Mouse (Mus musculus) adrenal gland, postnatal 14 days (tissue): ENCODE measurements at regions not wholly inside any gene's neighbourhood (a gene's known extent, or its start where the extent isn't known, plus 50 kb on each side); places are given as distances from the start of the nearest gene placed in this dataset.

ENCODE experiments used
- DNase-seq: peaks from one replicate; pipeline ENCODE4 v3.0.0; 2021; ENCODE audit warnings: mixed read lengths

DNA sequence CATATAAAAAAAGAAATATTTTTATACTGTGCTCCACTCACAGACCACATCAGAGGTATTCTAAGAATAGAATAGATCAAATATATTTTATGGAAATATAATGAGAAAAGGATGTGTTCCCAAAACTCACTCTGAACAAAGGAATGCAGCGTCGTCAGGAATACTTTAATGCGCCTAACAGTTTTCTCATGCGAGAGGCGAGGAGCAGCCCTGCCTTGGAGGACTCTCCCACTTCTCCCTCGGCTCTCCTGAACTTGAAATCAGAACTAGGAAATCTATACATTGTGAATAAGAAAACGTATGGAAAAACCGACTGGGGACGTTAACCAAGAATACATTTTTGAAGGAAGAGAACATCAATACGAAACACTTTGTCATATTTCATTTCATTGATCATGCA is 368.3 kb upstream of the Zeb2 start:
- DNase-seq = no peak

DNA sequence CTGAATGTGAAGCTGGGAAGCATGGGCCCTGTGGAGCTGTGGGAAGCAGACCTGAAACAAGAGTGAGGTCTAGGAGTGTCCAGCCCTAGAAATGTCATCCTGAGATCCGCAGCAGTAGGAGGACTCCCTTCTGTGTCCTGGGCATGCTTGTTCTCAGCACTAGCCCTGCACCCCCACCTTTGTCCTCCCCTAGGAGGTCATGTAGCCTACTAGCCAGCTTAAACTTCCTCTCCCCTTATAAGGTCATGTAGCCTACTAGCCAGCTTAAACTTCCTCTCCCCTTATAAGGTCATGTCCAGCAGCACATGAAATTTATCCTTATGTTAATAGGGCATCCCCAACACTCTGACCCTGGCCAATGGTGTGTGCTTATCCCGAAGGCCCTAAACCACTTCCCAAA is 363.5 kb upstream of the Zeb2 start:
- DNase-seq = no peak

- DNase-seq = no peak
Measured at GRCm38 (mm10) chr2:45475996-45476395, 358.8 kb upstream of the Zeb2 start.

- peak; percentile 5 for DNase-seq
Measured at GRCm38 (mm10) chr2:45464306-45464705, 347.1 kb upstream of the Zeb2 start.

DNA sequence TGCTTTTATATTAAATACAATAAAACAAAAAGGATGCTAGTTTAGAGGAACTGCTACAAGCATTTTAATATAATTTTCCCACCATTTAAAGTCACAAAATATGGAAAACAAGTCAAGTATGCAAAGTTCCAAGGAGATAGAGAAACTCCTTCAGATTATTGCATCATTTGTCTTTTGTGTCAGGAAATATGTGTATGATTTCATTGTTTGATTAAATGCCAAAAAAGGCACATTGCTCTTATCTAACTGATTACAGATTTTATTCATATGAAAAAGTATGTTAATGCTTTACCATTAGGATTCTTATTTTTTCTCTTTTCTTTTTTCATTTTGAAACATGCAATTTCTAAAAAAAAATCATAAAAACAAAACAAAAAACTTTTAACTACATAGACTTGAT is 342.2 kb upstream of the Zeb2 start:
- DNase-seq = no peak

GRCm38 (mm10) chr2:45454811-45455210 is 337.6 kb upstream of the Zeb2 start:
- no peak for DNase-seq

DNA sequence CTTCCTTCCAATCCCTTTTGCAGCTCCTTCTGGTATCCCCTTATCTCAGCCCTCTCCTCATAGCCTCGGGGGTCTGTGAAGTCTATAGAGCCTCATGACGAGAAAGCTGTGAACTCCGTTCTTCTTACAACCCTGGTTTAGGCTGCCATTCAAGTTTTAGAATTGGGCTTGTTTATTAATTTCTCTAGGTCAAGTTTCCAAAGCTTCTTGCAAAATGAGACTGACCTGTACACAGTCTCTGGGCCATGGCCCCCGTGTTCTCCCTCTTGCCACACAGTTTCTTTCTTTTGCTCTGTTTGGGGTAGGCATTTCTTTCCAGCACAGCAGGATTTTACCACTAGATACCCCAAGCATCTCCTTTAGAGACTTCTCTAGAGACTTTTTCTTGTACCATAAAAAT is 322.0 kb upstream of the Zeb2 start:
- peak; percentile 11 for DNase-seq

DNA sequence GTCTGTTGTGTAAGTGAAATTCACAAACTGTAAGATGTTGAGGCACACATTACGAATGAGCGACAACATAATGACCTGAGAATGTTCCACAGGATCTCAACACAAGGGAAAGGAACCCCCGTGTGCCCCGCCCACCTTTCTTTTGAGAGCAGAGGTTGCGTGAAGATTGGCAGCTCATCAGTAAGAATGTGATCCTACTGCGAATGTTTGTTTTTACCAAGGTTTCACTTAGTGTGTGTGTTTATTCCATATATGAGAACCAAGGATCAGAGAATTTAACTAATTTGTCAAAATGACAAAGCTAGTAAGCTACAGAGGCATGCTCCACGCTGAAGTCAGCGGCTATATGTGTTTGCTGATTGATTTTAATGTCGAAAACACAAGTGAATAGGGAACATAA is 321.5 kb upstream of the Zeb2 start:
- peak; percentile 7 for DNase-seq

GRCm38 (mm10) chr2:45435261-45435980 is 318.2 kb upstream of the Zeb2 start:
- peak; percentile 70 for DNase-seq

DNA sequence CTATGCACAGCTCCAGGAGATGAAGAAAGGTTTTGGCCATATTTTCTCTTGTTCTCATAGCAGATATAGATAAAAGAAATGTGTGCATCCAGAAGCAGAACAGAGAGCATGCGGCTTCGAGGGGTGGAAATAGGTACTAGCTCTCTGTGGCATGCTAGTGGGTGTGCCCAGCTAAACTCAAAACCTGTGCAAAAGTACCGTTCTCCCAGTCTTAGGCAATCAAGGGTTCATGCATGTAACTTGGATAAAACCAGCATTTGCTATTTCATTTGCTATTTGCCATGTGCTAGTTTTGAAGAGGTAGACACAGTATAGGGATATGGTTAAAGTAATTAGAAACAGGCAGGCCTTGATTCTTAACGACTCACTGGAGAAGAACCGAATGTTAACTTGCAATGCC is 317.6 kb upstream of the Zeb2 start:
- DNase-seq = no peak

DNA sequence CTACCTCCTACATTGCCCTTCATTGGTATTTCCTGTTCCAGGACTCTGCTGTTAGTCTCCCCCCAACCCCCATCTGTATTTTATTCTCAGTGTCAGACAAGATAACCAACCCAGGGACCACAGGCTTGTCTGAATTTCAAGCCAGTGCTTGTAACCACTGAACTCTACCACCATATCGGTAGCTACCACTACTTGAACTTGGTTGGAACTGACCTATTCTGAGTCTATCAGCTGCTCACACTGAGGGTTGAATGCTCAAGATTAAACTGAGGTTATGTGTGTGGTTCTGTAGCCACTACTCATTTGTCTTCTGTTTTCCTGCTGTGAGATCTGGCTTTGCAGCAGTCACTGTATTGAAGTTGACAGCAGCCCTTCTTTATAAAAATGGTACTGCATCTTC is 317.0 kb upstream of the Zeb2 start:
- no peak for DNase-seq

GRCm38 (mm10) chr2:45431366-45431765 is 314.2 kb upstream of the Zeb2 start:
- DNase-seq = no peak

DNA sequence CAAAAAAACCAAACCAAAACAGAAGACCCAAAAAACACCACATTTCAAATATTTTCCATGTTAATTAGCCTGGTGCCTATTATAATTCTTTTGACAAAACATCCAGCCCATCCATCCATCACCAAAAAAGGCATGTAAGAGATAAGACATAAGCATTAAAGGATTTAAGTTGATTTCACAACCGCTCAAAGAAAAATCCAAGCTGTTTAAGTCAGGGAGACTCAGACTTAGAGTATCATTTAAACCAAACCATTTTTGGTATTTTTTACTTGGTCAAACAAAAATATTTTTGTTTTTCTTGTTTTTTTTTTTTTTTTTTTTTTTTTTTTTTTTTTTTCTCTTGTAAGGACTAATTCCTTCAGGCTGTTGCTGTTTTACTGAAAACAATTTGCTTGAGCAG is 304.6 kb upstream of the Zeb2 start:
- no peak for DNase-seq

GRCm38 (mm10) chr2:45408136-45408535 is 290.9 kb upstream of the Zeb2 start:
- DNase-seq = no peak

DNA sequence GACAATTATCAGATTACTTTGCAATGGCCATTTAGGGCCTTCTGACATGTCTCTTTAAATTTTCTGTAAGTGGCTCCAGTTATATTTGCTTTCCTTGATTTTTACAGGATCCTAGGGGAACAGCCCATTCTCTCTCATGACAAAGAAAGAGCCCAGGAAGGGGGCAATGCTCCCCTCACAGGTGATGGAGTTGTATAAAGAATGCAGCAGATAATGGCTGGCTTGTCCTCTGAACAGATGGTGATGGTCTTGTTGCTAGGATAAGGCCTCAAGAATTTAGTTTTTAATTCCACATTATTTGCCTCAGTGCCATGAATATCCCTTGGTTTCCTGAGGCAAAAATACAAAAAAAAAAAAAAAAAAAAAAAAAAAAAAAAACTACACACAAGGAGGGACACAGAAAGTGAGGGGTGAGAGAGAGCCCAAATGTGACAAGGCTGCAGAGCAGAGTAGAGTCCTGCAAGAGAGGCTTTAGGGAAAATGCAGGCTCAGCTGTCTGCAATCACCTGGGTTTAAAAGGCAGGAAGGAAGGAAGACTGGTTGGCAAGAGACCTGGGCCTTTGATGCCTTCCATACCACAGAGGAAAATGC is 272.8 kb upstream of the Zeb2 start:
- no peak for DNase-seq

- DNase-seq = no peak
Measured at GRCm38 (mm10) chr2:45371268-45371667, 254.1 kb upstream of the Zeb2 start.

GRCm38 (mm10) chr2:45370615-45370968 is 253.4 kb upstream of the Zeb2 start:
- DNase-seq = no peak

- no peak for DNase-seq
Measured at GRCm38 (mm10) chr2:45369914-45370614, 252.9 kb upstream of the Zeb2 start.

GRCm38 (mm10) chr2:45369432-45369831 is 252.2 kb upstream of the Zeb2 start:
- no peak for DNase-seq

- DNase-seq = no peak
Measured at GRCm38 (mm10) chr2:45367436-45368193, 250.4 kb upstream of the Zeb2 start.

DNA sequence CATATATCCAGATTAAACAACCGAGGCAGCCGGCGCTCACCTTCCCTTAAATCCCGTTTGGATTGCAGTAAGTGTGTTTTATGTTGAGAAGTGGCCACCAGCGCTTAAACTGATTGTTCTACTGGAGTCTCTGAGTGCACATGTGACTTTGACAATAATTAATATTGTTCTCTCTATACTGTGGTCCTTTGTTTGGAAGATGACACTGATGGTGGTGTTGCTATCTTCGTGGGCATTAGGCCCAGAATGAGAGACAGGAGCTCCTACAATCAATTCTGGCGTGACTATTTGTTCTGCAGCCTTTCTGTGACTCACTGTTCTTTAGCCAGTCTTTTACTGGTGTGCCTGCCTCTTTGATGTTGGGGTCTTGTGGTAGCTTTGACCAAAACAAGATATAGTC is 240.1 kb upstream of the Zeb2 start:
- no peak for DNase-seq

DNA sequence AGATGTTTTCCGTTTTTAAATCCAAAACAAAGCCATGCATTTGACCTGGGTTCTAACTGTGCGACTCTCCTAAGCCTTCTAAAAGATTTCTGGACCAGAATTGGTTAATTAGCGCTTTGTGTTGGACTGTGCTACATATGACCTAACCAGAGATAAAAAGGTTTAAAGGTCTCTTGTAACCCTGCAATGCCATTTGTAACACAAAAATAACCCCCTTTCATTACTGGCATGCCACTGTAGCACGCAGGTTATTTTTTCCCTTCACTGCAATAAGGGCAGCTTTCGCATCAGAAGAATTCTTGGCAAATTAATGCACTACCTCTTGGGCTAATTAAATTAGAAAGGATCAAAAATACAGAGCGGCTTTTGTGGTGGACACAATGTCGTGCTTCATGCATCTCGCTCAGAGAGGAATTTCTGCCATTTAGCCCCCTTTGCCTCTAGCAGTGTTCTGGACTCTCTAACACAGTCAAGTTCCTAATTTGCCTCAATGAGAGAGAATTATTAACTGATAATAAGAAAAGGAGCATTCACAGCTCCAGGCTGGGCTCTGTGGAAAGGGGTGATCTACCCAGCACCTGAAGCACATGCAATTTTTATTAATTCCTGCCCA is 239.5 kb upstream of the Zeb2 start:
- DNase-seq = no peak

DNA sequence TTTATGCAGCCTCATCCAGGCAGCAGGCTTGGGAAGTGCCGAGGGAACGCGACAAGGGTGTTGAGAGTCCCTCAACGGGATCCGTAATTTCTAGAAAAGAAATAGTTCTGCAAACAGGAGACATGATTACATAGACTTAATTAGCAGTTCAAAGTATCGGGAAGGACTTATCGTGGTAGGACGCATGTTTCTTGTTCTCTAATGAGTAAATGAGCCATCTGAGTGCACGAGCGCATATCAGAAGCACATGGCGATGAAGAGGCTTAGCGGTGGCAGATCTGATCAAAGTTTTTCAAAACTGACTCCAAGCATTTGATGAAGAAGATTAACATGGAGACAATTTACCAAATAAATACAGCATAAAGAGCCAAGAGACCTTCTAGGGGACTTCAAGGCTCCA is 238.8 kb upstream of the Zeb2 start:
- no peak for DNase-seq
